Mouse (Mus musculus) MEL (cell line): ENCODE data around the gene Mrpl33. TPM values are rescaled to one million over a fixed set of nuclear protein-coding genes. Genes with fewer than 3 reads are reported as not detected.

Experiments used
- DNase-seq: peaks from one replicate; pipeline ENCODE4 v3.0.0; 2011; ENCODE audit warnings: low read depth, low spot score
- H3K27ac ChIP-seq: 2 replicates; pipeline ENCODE4 v1.5.1; 2012; ENCODE audit warnings: low read depth, mild to moderate bottlenecking, control low read depth, low read length, moderate library complexity; ENCODE audit not compliant: control insufficient read depth
- H3K27me3 ChIP-seq, 2 experiments: fragments of 150-350 bp in 1 of 2; sonication (generic) in 1 of 2; 2 replicates each; pipeline ENCODE4 v1.6.1; 2012; ENCODE audit warnings: low read length in 2 of 2, mild to moderate bottlenecking in 2 of 2, improper control_type of control experiment in 1 of 2, moderate library complexity in 1 of 2; ENCODE audit not compliant: insufficient read depth in 2 of 2, control insufficient read depth in 1 of 2
- H3K36me3 ChIP-seq, 2 experiments: 2 replicates each; pipeline ENCODE4 v1.6.1; 2012 to 2014; ENCODE audit warnings: low read length in 2 of 2, improper control_type of control experiment in 1 of 2, inconsistent platforms in 1 of 2, mild to moderate bottlenecking in 1 of 2; ENCODE audit not compliant: insufficient read depth in 2 of 2, control insufficient read depth in 1 of 2
- H3K4me1 ChIP-seq, 2 experiments: fragments of 150-350 bp in 1 of 2; sonication (generic) in 1 of 2; 2 replicates each; pipeline ENCODE4 v1.6.1; 2012; ENCODE audit warnings: low read length in 2 of 2, improper control_type of control experiment in 1 of 2, mild to moderate bottlenecking in 1 of 2; ENCODE audit not compliant: insufficient read depth in 2 of 2, control insufficient read depth in 1 of 2
- H3K4me3 ChIP-seq, 2 experiments: fragments of 150-350 bp in 1 of 2; sonication (generic) in 1 of 2; 2 replicates each; pipeline ENCODE4 v1.5.1; 2012; ENCODE audit warnings: low read depth in 2 of 2, low read length in 2 of 2, mild to moderate bottlenecking in 2 of 2, moderate library complexity in 2 of 2, control low read depth in 1 of 2, improper control_type of control experiment in 1 of 2; ENCODE audit not compliant: control insufficient read depth in 1 of 2, insufficient read depth in 1 of 2
- H3K79me2 ChIP-seq: 2 replicates; pipeline ENCODE4 v1.6.1; 2012; ENCODE audit warnings: mild to moderate bottlenecking, low read length, moderate library complexity; ENCODE audit not compliant: control insufficient read depth, poor library complexity, insufficient read depth
- H3K9ac ChIP-seq: 2 replicates; pipeline ENCODE4 v1.6.1; 2012; ENCODE audit warnings: low read depth, mild to moderate bottlenecking, control low read depth, low read length, moderate library complexity; ENCODE audit not compliant: control insufficient read depth, poor library complexity, severe bottlenecking
- H3K9me3 ChIP-seq: fragments of 150-350 bp; sonication (generic); replicated peaks from 2 replicates; pipeline ENCODE4 v1.6.1; 2012; ENCODE audit warnings: mild to moderate bottlenecking, low read length, improper control_type of control experiment, moderate library complexity; ENCODE audit not compliant: insufficient read depth
- CHD1 ChIP-seq: IDR thresholded peaks from 2 replicates; pipeline ENCODE4 v1.6.1; 2012; ENCODE audit warnings: low read depth, mild to moderate bottlenecking, inconsistent platforms, low read length, improper control_type of control experiment
- CHD2 ChIP-seq: IDR thresholded peaks from 2 replicates; pipeline ENCODE4 v1.6.1; 2011; ENCODE audit warnings: low read length, improper control_type of control experiment
- E2F4 ChIP-seq: IDR thresholded peaks from 2 replicates; pipeline ENCODE4 v1.6.1; 2011; ENCODE audit warnings: low read depth, low read length, improper control_type of control experiment, borderline replicate concordance
- EP300 ChIP-seq, 2 experiments: IDR thresholded peaks; 2 replicates each; pipeline ENCODE4 v1.6.1; 2011; ENCODE audit warnings: improper control_type of control experiment in 2 of 2, low read length in 2 of 2, low read depth in 1 of 2, mild to moderate bottlenecking in 1 of 2
- ETS1 ChIP-seq: IDR thresholded peaks from 2 replicates; pipeline ENCODE4 v1.6.1; 2012; ENCODE audit warnings: low read depth, mild to moderate bottlenecking, inconsistent platforms, low read length, improper control_type of control experiment, moderate library complexity
- GATA1 ChIP-seq: IDR thresholded peaks from 2 replicates; pipeline ENCODE4 v1.6.1; 2011; ENCODE audit warnings: low read depth, low read length, improper control_type of control experiment
- JUND ChIP-seq: IDR thresholded peaks from 2 replicates; pipeline ENCODE4 v1.6.1; 2011; ENCODE audit warnings: low read depth, mild to moderate bottlenecking, improper control_type of control experiment, low read length
- KAT2A ChIP-seq: conservative IDR thresholded peaks from 2 replicates; pipeline ENCODE4 v1.6.1; 2012; ENCODE audit warnings: low read depth, low read length, improper control_type of control experiment, inconsistent platforms
- MAZ ChIP-seq: IDR thresholded peaks from 2 replicates; pipeline ENCODE4 v1.6.1; 2012; ENCODE audit warnings: low read depth, mild to moderate bottlenecking, inconsistent platforms, low read length, improper control_type of control experiment
- MYB ChIP-seq: IDR thresholded peaks from 2 replicates; pipeline ENCODE4 v1.6.1; 2011; ENCODE audit warnings: mild to moderate bottlenecking, low read depth, low read length, improper control_type of control experiment
- POLR2A ChIP-seq, 2 experiments: IDR thresholded peaks; 2 replicates each; pipeline ENCODE4 v1.6.1; 2011 to 2012; ENCODE audit warnings: low read length in 2 of 2, mild to moderate bottlenecking in 2 of 2, control low read depth in 1 of 2, improper control_type of control experiment in 1 of 2, low read depth in 1 of 2, moderate library complexity in 1 of 2; ENCODE audit not compliant: control insufficient read depth in 1 of 2, insufficient read depth in 1 of 2, poor library complexity in 1 of 2
- RAD21 ChIP-seq: IDR thresholded peaks from 2 replicates; pipeline ENCODE4 v1.6.1; 2011; ENCODE audit warnings: mild to moderate bottlenecking, low read depth, low read length, improper control_type of control experiment
- RCOR1 ChIP-seq: IDR thresholded peaks from 2 replicates; pipeline ENCODE4 v1.6.1; 2012; ENCODE audit warnings: low read depth, mild to moderate bottlenecking, inconsistent platforms, low read length, improper control_type of control experiment
- SIN3A ChIP-seq: IDR thresholded peaks from 2 replicates; pipeline ENCODE4 v1.6.1; 2012; ENCODE audit warnings: low read length, improper control_type of control experiment, inconsistent platforms
- TCF12 ChIP-seq: IDR thresholded peaks from 2 replicates; pipeline ENCODE4 v1.6.1; 2014; ENCODE audit warnings: low read depth, mild to moderate bottlenecking, inconsistent platforms, low read length, improper control_type of control experiment, moderate library complexity
- UBTF ChIP-seq: IDR thresholded peaks from 2 replicates; pipeline ENCODE4 v1.6.1; 2012; ENCODE audit warnings: low read depth, mild to moderate bottlenecking, inconsistent platforms, low read length, improper control_type of control experiment, moderate library complexity, borderline replicate concordance; ENCODE audit not compliant: insufficient read depth
- USF1 ChIP-seq: IDR thresholded peaks from 2 replicates; pipeline ENCODE4 v1.6.1; 2014; ENCODE audit warnings: low read depth, mild to moderate bottlenecking, inconsistent platforms, low read length, improper control_type of control experiment, moderate library complexity
- ZC3H11A ChIP-seq: IDR thresholded peaks from 2 replicates; pipeline ENCODE4 v1.6.1; 2012; ENCODE audit warnings: low read depth, mild to moderate bottlenecking, inconsistent platforms, low read length, improper control_type of control experiment
- ZMIZ1 ChIP-seq: IDR thresholded peaks from 2 replicates; pipeline ENCODE4 v1.6.1; 2012; ENCODE audit warnings: low read depth, mild to moderate bottlenecking, inconsistent platforms, low read length, improper control_type of control experiment, moderate library complexity
- polyA plus RNA-seq, 2 experiments: library from polyadenylated mRNA; stranded (reverse) in 1 of 2; unstranded in 1 of 2; fragments of >175 nt in 1 of 2; fragments of >200 nt in 1 of 2; gene quantifications; 2 replicates each; pipeline versions ENCODE4 v1.2.1 to v1.2.4; 2012; ENCODE audit warnings: low replicate concordance in 2 of 2, low read depth in 1 of 2; ENCODE audit not compliant: insufficient read length in 2 of 2, insufficient read depth in 1 of 2, missing spikeins in 1 of 2
- total RNA-seq: library from RNA; depleted of rRNA; stranded (reverse); fragments of 300-350 nt; gene quantifications from 2 replicates; pipeline ENCODE4 v1.2.3, GENCODE M21; 2012

Gene Mrpl33
- total and polyA plus RNA-seq, 3 experiments, result 158 to 249 TPM; not detected in 1

DNA sequence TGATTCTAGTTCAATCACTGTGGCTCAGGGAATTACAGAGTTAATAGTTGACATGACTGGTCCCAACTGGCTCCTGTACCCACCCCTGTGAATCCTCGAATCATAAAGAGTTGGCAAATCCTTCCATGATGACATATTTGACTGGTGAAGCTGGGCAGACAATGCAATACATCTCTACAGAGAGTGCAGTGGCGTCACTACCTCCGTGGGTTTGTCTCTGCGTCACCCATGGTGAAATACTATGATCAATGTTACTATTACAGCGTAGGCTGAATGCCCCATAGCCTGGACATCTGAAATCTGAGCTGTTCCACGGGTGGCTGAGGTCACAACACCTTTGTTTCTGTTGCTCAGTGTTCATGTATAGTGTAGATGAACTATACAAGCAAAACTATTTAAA lies 15.5 kb upstream of the Mrpl33 start:
- H3K9me3 ChIP-seq, result no peaks in the 10 kb centered on the region
- no peaks in the 10 kb centered on the region for H3K27me3 ChIP-seq
- H3K4me3 ChIP-seq, result no peak overlapping the region
- no peak overlapping the region for H3K27ac ChIP-seq
- TF ChIP-seq EP300 (IDR thresholded peaks at IDR 0.05; ENCODE audit: low read depth in 1 of 2, low read length in 2 of 2), result no peak
- TF ChIP-seq JUND, result no peak
- TF ChIP-seq ZC3H11A, result no peak
- TF ChIP-seq E2F4, result no peak
- no peak for TF ChIP-seq TCF12
- no peak for TF ChIP-seq RAD21
- TF ChIP-seq ZMIZ1, result no peak
- no peak for TF ChIP-seq MAZ
- H3K79me2 ChIP-seq, result no peaks in the 10 kb centered on the region
- DNase-seq, result no peak
- no peak overlapping the region for H3K9ac ChIP-seq
- no peaks in the 10 kb centered on the region for H3K4me1 ChIP-seq
- H3K36me3 ChIP-seq, result no peaks in the 10 kb centered on the region

DNA sequence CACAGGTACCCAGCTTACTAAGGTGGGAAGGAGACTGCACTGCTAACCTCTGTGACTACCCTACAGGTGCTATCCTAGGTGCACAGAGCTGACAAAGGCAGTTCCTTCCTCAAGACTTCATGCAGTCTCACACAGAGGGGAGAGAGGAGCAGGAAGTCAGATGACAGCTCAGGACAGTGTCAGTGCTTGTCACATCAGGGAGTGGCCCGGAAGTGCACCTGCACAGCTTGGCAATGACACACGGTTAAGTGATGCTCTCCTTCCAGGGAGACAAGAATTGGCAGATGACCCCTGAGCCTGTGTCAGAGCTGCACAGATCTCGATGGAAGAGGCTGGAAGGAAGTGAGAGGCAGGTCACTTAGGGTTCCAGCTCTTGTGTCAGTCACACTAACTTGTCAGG lies 14.8 kb upstream of the Mrpl33 start:
- no peak for DNase-seq
- Histone ChIP-seq H3K9me3 (no peaks in the 10 kb centered on the region), H3K27ac (no peak overlapping the region), H3K9ac (no peak overlapping the region), H3K4me3 (no peak overlapping the region), H3K79me2 (no peaks in the 10 kb centered on the region), H3K4me1 (no peaks in the 10 kb centered on the region), H3K36me3 (no peaks in the 10 kb centered on the region)
- no peak for TF ChIP-seq CHD1
- TF ChIP-seq TCF12, result no peak
- TF ChIP-seq ZC3H11A, result no peak
- no peak for TF ChIP-seq RCOR1
- TF ChIP-seq ETS1, result no peak
- no peak for TF ChIP-seq MYB
- TF ChIP-seq RAD21, result no peak
- no peak for TF ChIP-seq GATA1
- TF ChIP-seq SIN3A, result no peak
- no peak for TF ChIP-seq KAT2A
- no peak for TF ChIP-seq POLR2A (IDR thresholded peaks at IDR 0.05; ENCODE audit: control insufficient read depth in 1 of 2, insufficient read depth in 1 of 2, low read depth in 1 of 2, low read length in 2 of 2, poor library complexity in 1 of 2)
- no peak for TF ChIP-seq CHD2
- no peak for TF ChIP-seq UBTF
- TF ChIP-seq USF1, result no peak
- TF ChIP-seq, all 39 proteins: peak for 0
- H3K27me3 ChIP-seq, result no peaks in the 10 kb centered on the region
